Mouse (Mus musculus): ENCODE results near the gene Aig1.

- TF ChIP-seq POLR2A (IDR thresholded peaks at IDR 0.05; ENCODE audit: low read depth, low read length) (no peak), CTCF (IDR thresholded peaks at IDR 0.05; ENCODE audit: extremely low read depth, insufficient read depth, insufficient read length, insufficient replicate concordance) (no peak)
Measured at GRCm38 (mm10) chr10:13769789-13770188, 99.0 kb downstream of the Aig1 start.
